Mouse (Mus musculus): ENCODE data around the gene Dmrt3. TPM values are rescaled to one million over a fixed set of nuclear protein-coding genes. Genes with fewer than 3 reads are reported as not detected.

The Dmrt3 gene
- total RNA-seq (2014; fragmentation: Nextera tagmentation) (not detected in 2 replicates), total RNA-seq (2017) (not detected in 2 replicates)

- ATAC-seq (replicated peaks; ENCODE audit: low FRiP score, low TSS enrichment, poor library complexity, severe bottlenecking) = no peak
Observed at GRCm38 (mm10) chr19:25610015-25610410, at the start of gene Dmrt3. Gene Dmrt3 (plus strand): TSS chr19:25610301.

- ATAC-seq (replicated peaks; ENCODE audit: low FRiP score, low TSS enrichment, poor library complexity, severe bottlenecking) = no peak
Observed at GRCm38 (mm10) chr19:25564430-25564829, 45.7 kb upstream of the Dmrt3 start.

GRCm38 (mm10) chr19:25569778-25570177 is 40.3 kb upstream of the Dmrt3 start:
- no peak for ATAC-seq (replicated peaks; ENCODE audit: low FRiP score, low TSS enrichment, poor library complexity, severe bottlenecking)

- ATAC-seq (replicated peaks; ENCODE audit: low FRiP score, low TSS enrichment, poor library complexity, severe bottlenecking) = no peak
Observed at GRCm38 (mm10) chr19:25574431-25574830, 35.7 kb upstream of the Dmrt3 start.

GRCm38 (mm10) chr19:25574981-25575814 is 34.9 kb upstream of the Dmrt3 start:
- no peak for ATAC-seq (replicated peaks; ENCODE audit: low FRiP score, low TSS enrichment, poor library complexity, severe bottlenecking)

DNA sequence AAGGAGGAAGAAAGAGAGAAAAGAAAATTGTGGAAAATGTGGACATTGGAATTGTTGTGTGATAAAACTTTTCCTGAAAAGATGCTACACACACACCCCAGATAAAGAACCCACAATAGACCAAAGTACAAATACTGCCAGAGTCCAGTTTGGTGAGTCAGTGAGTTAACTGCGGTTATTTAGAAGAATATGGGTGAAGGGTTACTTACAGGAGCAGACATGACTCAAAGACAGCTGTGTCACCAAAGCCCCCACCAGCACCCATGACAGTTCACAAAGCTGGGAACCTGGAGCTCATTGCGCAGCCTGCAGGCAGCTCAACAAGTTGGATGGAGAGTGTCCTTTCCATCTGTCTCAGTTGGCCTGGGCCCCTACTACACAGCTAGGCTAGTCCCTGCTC is 31.7 kb upstream of the Dmrt3 start:
- no peak for ATAC-seq (replicated peaks; ENCODE audit: low FRiP score, low TSS enrichment, poor library complexity, severe bottlenecking)

DNA sequence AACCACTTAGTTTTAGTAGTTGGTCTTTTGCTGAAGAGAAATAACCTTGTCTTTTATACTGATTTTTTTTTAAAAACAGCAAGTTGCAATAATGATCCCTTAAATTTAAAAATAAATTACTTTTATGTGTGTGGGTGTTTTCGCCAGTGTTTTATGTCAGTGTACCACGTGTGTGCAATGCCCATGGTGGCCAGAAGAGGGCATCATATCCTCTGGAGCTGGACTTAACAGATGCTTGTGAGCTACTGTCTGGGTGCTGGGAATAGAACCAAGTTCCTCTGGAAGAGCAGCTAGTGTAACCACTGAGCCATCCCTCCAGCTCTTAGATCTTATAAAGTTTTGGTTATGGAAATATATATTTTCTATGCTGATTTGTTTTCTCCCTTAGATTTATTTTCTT is 30.7 kb upstream of the Dmrt3 start:
- no peak for ATAC-seq (replicated peaks; ENCODE audit: low FRiP score, low TSS enrichment, poor library complexity, severe bottlenecking)

DNA sequence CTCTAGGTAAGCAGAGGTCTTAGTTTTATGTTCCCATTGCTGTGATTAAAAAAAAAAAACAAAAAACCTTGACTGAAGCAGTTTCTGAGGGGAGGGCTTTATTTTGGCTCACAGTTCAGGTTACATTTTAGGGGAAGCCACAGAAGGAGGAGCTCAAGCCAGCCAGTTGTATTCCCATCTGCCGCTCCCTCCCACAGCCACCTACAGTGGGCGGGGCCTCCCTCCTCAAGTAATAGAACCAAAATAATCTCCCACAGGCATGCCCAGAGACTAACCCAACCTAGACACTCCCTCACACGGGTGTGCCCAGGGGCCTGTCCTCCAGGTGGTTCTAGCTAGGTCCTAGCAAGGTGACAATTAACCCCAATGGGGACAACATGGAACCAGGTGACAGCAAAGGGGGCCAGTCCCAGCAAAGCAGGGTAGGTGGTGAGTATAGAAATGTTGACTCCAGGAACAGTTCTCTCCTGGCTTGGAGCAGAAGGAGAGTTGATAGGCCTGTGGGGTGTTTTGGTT is 12.3 kb upstream of the Dmrt3 start:
- no peak for ATAC-seq (replicated peaks; ENCODE audit: low FRiP score, low TSS enrichment, poor library complexity, severe bottlenecking)

DNA sequence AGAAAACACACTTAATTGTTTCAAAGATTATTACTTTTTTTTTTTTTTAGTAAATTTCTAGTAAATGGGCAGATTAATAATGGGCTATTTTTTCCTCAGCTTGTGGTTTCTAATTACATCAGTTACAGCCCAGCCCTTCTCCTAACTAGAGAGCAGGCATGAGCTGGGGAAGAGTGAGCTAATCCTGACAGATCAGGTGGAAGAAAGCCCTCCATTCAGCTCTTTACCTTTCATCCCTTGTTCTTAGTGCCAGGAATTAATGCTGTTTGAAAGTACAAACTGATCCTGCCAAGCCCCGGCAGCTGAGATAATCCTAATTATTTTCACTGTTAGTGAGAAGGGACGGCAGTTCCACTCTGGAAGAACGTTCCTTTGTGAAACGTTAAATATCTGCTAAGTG is 11.5 kb upstream of the Dmrt3 start:
- ATAC-seq (replicated peaks; ENCODE audit: low FRiP score, low TSS enrichment, poor library complexity, severe bottlenecking) = no peak

DNA sequence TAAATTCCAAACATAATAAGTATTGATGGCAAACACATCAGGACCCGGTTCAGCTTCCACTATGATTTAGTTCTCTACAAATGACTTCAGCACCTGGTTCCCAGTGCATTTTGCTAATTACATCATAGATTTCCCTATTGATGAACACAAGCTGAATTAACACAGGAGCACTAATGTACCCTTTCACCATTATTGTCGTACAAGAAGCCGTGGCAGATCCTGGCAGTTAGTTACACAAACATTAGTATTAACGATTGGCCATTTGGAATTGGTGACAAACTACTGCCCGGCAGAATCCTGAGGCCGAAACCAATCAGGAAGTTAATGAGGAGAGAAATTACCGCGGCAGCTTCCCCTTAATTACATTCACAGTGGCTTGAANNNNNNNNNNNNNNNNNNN is 8.1 kb upstream of the Dmrt3 start:
- ATAC-seq (replicated peaks; ENCODE audit: low FRiP score, low TSS enrichment, poor library complexity, severe bottlenecking) = no peak

DNA sequence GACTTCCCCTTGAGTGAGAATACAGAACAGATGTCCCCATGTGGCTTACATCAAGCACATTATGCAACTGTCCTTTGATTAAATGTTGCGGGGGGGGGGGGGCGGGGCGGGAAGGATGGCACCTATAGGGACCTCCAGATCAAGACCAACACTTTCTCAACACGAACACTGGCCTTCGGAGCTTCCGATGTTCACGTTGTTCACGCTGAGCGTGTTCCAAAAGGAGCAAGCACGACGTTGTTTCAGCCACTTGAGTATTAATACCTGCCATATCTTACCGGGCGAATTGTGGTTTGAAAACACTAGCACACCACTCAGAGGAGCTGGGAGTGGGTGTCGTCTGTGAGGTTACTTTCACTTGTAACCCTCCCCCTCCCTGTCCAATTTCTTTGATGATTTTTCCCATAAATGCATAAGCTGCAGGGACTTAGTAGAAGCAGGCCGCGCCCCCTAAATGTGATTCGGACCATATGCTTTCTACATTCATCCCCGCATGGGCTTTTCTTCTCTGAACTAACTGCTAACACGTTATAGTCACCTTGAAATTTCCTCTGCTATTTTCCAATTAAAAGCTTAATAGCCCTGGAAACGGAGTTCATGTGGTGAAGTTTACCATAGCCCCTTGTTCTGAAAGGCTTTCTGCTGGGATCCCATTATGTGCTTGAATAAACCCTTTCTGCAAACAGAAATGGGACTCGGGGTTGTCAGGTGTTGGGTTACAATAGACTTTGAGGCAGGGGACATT is 2.5 kb upstream of the Dmrt3 start:
- ATAC-seq (replicated peaks; ENCODE audit: low FRiP score, low TSS enrichment, poor library complexity, severe bottlenecking) = no peak

- no peak for ATAC-seq (replicated peaks; ENCODE audit: low FRiP score, low TSS enrichment, poor library complexity, severe bottlenecking)
Observed at GRCm38 (mm10) chr19:25608206-25608580, 1.9 kb upstream of the Dmrt3 start.

DNA sequence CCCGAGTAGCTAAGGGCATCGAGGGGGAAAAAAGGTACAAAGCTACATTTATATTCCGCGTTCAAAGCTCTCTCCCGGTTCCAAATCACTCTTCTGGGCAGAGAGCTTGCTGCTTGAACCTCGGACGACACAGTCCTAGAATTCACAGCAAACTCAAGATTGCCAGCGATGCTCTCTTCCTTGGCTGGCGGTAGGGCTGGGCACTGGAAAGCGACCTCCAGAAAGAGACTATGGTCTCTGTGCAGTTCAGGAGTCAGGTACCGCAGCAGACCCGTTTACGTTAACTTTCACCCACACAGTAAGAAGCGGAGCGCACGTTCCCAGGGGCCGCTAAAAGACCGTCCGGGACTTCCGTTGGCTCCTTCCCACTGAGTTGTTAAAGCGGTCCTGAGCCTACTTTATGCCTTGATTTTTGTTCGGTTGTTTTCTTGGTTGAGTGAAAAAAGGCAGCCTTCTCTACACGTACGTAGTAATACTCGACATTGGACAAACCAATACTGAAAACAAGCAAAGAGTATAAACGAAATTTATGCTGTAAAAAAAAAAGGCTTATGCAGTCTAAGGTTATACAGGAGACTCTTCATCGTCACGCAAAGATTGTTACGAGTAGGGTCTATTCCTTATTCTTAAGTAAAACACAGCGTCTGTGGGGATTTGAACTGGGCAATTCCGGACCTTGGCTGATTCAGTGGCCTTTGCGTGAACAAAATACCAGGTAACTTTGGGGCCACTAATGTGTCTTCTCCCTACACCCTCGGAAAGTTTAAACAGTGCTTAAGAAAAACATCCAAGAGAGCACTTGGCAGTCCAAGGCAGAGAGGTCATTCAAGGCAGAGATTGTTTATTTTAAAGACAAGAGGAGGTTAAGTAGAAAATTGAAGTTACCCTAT is 895 bp upstream of the Dmrt3 start:
- ATAC-seq (replicated peaks; ENCODE audit: low FRiP score, low TSS enrichment, poor library complexity, severe bottlenecking) = no peak

- ATAC-seq (replicated peaks; ENCODE audit: low FRiP score, low TSS enrichment, poor library complexity, severe bottlenecking) = no peak
Observed at GRCm38 (mm10) chr19:25610411-25611111, 460 bp downstream of the Dmrt3 start.

DNA sequence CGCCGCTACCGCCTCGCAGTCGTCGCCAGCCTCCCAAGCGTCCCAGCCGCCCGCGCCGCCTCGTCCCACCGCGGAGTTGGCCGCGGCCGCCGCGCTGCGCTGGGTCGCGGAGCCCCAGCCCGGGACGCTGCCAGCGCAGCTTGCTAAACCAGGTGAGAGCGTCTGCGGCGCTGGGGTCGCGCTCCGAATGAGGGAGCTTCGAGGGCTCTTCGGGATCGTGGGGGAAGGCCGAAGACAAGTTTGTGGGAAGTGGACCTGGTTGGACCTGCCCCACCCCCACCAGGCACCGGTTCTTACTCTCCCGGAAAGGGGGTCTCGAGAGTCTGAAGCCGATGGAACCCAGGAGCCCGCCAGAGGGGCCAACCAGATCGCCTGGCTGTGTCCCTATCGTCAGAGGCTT is 1.0 kb downstream of the Dmrt3 start:
- ATAC-seq (replicated peaks; ENCODE audit: low FRiP score, low TSS enrichment, poor library complexity, severe bottlenecking) = no peak

DNA sequence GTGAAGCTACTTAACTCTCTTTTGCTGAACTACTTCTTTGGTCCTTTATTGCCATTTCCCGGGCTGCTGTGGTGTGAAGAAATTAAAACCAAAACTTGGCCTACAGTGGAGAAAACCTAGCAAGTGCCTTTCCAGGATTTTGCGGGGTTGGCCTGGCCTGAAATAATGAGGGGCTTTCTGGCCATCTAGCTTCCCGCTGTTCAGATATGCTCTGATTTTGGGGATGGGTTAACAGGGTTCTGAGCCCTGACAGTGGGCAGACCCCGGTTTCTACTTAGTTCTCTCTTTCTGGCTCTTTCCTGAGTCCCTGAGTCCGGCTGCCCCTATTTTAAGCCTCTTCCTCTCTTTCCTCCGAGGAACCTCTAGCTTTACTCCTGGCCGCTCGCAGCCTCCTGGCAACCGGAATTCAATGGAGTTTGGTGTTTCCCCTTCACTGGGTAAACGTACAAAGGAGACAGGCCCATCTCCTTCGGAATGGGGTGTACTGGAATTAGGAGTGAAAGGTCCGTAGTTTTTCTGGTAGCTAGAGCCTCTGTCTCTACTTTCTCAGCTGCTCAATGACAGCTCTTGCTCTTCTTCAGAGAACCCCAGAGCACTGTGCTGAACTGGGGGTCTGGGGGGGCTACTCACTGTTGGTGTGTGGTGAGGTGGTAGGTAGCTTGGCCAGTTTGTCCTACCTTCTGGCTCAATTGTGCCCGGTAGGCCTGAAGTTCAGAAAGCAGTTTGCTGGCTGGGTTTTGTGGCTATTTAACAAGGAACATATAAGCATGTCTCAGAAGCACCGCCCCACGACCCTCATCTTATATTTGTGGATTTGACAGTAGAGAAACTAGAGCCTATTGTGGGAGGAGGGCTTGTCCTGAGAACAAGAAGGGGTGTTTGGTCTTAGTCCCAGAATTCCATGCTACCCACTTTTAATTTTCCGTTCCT is 2.0 kb downstream of the Dmrt3 start:
- no peak for ATAC-seq (replicated peaks; ENCODE audit: low FRiP score, low TSS enrichment, poor library complexity, severe bottlenecking)

DNA sequence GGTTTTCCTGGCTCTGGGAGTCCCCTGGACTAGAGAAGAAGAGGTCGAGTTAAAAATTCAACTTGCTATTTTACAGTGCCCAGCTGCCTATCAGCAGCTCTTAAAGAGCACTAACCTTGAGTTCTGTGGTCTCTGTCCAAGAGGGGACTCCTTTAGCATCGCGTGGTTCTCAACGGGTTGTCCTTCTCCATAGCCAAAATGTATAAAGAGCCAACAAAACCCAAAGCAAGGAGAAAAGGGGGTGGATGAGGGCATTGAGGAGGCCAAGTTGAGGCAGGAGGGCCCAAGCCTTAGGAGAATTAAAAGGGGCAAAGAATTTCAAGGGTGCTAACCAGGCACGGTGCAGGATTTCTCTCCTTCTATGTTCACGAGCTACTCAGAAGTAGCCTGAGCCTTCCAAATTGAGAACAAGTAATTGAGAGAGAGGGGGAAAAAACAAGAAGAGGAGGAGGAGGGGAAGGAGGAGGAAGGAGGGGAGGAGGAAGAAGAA is 2.8 kb downstream of the Dmrt3 start:
- no peak for ATAC-seq (replicated peaks; ENCODE audit: low FRiP score, low TSS enrichment, poor library complexity, severe bottlenecking)
